Mouse (Mus musculus) hindbrain, embryonic 11.5 days (tissue): Measurements from ENCODE around the gene Babam2. TPM values are rescaled to one million over a fixed set of nuclear protein-coding genes. Genes with fewer than 3 reads are reported as not detected.

ENCODE experiments used
- ATAC-seq: fragments of 200-750 bp; cut with Nextera tagmentation; 2 replicates; pipeline ENCODE4 v1.8.0; 2017; ENCODE audit warnings: mild to moderate bottlenecking, moderate TSS enrichment, moderate library complexity; ENCODE audit not compliant: low FRiP score
- DNase-seq: peaks from one replicate; pipeline ENCODE4 v3.0.0-alpha.2; 2015; ENCODE audit warnings: low spot score
- H3K27ac ChIP-seq: fragments of 300-500 bp; sonication (generic); 2 replicates; pipeline ENCODE4 v1.5.1; 2014; ENCODE audit warnings: mild to moderate bottlenecking, low read depth, low read length
- H3K27me3 ChIP-seq: fragments of 300-500 bp; sonication (generic); 2 replicates; pipeline ENCODE4 v1.6.1; 2014; ENCODE audit warnings: mild to moderate bottlenecking, low read length, moderate library complexity, mixed read lengths; ENCODE audit not compliant: control insufficient read depth, insufficient read depth
- H3K36me3 ChIP-seq: fragments of 300-500 bp; sonication (generic); 2 replicates; pipeline ENCODE4 v1.6.1; 2014; ENCODE audit warnings: mild to moderate bottlenecking, low read length, moderate library complexity, mixed read lengths; ENCODE audit not compliant: control insufficient read depth, insufficient read depth
- H3K4me1 ChIP-seq: fragments of 300-500 bp; sonication (generic); replicated peaks from 2 replicates; pipeline ENCODE4 v1.6.1; 2014; ENCODE audit warnings: low read length, mixed read lengths; ENCODE audit not compliant: control insufficient read depth, insufficient read depth
- H3K4me2 ChIP-seq: fragments of 300-500 bp; sonication (generic); replicated peaks from 2 replicates; pipeline ENCODE4 v1.6.1; 2014; ENCODE audit warnings: mild to moderate bottlenecking, low read depth, low read length
- H3K4me3 ChIP-seq: fragments of 300-500 bp; sonication (generic); 2 replicates; pipeline ENCODE4 v1.5.1; 2014; ENCODE audit warnings: low read depth, low read length
- H3K9ac ChIP-seq: fragments of 300-500 bp; sonication (generic); 2 replicates; pipeline ENCODE4 v1.6.1; 2014; ENCODE audit warnings: low read depth, low read length
- H3K9me3 ChIP-seq: fragments of 300-500 bp; sonication (generic); 2 replicates; pipeline ENCODE4 v1.6.1; 2016; ENCODE audit warnings: low read length; ENCODE audit not compliant: control insufficient read depth
- WGBS: fragments of 180-500 bp; shearing (Covaris S2); extraction: QIAGEN DNeasy Blood & Tissue Kit; methylation state at CpG from one replicate; pipeline ENCODE4 v1.1.7; 2014; 5-methylcytosine and 5-hydroxymethylcytosine counted together
- polyA plus RNA-seq: library from polyadenylated mRNA; unstranded; fragments of >200 nt; fragmentation: Nextera tagmentation; extraction: Ambion mirVana; gene quantifications from 2 replicates; pipeline ENCODE4 v1.2.1, GENCODE M21; 2014

The Babam2 gene
- polyA plus RNA-seq, 1 experiment from 2014 or later: 36.2 TPM

DNA sequence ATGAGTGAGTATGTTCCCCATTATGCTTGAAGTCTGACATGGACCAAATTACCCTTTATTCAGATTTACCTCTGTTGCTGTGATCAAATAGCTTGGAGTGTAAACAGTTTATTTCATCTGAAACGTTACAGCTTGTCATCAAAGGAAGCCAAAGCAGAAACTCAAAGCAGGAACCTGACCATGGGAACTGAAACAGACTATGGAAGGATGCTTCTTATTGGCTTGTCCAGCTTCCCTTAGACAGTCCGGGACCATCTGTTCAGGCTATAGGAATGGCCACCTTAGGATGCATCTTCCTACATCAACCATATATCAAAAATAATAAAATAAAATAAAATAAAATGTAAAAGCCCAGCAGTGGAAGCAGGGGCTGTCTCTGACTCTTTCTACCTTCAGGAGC lies 183.0 kb downstream of the Babam2 start:
- DNase-seq (no peak), ATAC-seq (no peak)
- no peaks in the 10 kb centered on the region for H3K27me3 ChIP-seq
- no peak overlapping the region for H3K4me2 ChIP-seq
- H3K4me3 ChIP-seq: no peak overlapping the region
- no peaks in the 10 kb centered on the region for H3K4me1 ChIP-seq
- H3K9ac ChIP-seq: no peak overlapping the region
- no peaks in the 10 kb centered on the region for H3K9me3 ChIP-seq
- 87% methylated on average over 2 of the region's 2 CpGs for WGBS
- H3K27ac ChIP-seq: no peak overlapping the region
- no peaks in the 10 kb centered on the region for H3K36me3 ChIP-seq

GRCm38 (mm10) chr5:31882297-31882696 lies 184.8 kb downstream of the Babam2 start:
- H3K9me3 ChIP-seq: no peaks in the 10 kb centered on the region
- no peak for ATAC-seq

DNA sequence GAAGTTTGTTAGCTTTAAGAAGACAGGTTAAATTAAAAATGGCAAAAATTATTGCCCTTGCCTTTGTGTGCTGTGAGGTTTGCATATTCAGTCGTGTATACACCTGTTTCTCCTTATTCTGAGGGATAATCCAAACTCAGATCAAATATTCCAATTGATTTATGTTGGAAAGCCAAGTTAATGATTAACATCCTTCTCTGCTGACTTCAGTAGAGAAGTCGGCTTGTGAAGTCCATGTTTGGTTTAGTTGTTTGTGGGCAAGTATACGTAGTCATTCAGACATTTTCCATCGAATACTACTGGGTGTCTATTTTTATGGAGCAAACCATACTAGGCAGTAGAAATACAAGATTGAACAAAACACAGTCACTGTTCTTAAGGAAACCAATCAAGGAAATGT lies 187.5 kb downstream of the Babam2 start:
- H3K36me3 ChIP-seq: no peaks in the 10 kb centered on the region
- 89% methylated on average over 4 of the region's 4 CpGs for WGBS
- H3K4me2 ChIP-seq: no peak overlapping the region
- H3K9me3 ChIP-seq: no peaks in the 10 kb centered on the region
- ATAC-seq (no peak), DNase-seq (no peak)
- H3K4me1 ChIP-seq: no peaks in the 10 kb centered on the region
- no peak overlapping the region for H3K4me3 ChIP-seq
- H3K27ac ChIP-seq: no peak overlapping the region
- H3K27me3 ChIP-seq: no peaks in the 10 kb centered on the region
- no peak overlapping the region for H3K9ac ChIP-seq

More at GRCm38 (mm10) chr5:31882297-31882696, 184.8 kb downstream of the Babam2 start:
- Histone ChIP-seq H3K4me3 (no peak overlapping the region), H3K4me2 (no peak overlapping the region), H3K27ac (no peak overlapping the region), H3K27me3 (no peaks in the 10 kb centered on the region), H3K36me3 (no peaks in the 10 kb centered on the region), H3K9ac (no peak overlapping the region), H3K4me1 (no peaks in the 10 kb centered on the region)
- DNase-seq: no peak
- 94% methylated on average over 3 of the region's 3 CpGs for WGBS

DNA sequence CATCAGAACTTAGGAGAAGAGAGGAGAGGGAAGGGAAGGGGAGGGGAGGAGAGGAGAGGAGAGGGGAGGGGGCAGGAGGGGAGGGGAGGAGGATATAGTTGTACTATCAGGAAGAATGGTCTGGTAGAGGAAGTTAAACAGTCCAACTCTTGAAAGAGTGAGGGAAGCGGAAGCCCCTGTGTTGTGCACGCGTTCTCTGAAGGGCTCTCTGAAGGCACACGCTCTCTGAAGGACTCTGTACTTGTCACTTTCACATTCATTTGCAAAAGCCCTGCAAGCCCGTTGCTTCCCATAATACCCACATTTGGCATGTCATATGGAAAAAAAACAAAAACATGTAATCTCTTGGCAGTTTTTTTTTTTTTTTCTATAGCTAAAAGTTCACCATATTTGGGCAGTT lies 190.1 kb downstream of the Babam2 start:
- ATAC-seq (no peak), DNase-seq (no peak)
- no peak overlapping the region for H3K9ac ChIP-seq
- WGBS: 89% methylated on average over 5 of the region's 5 CpGs
- H3K4me2 ChIP-seq: no peak overlapping the region
- no peak overlapping the region for H3K4me3 ChIP-seq
- H3K27me3 ChIP-seq: no peaks in the 10 kb centered on the region
- no peaks in the 10 kb centered on the region for H3K4me1 ChIP-seq
- no peaks in the 10 kb centered on the region for H3K9me3 ChIP-seq
- H3K36me3 ChIP-seq: no peaks in the 10 kb centered on the region
- no peak overlapping the region for H3K27ac ChIP-seq

- H3K4me3 ChIP-seq: no peak overlapping the region
- H3K9me3 ChIP-seq: no peaks in the 10 kb centered on the region
- no peaks in the 10 kb centered on the region for H3K36me3 ChIP-seq
- ATAC-seq: no peak
- no peaks in the 10 kb centered on the region for H3K27me3 ChIP-seq
- no peak overlapping the region for H3K27ac ChIP-seq
- no peaks in the 10 kb centered on the region for H3K4me1 ChIP-seq
- no peak overlapping the region for H3K4me2 ChIP-seq
- no peak overlapping the region for H3K9ac ChIP-seq
- WGBS: 81% methylated on average over 3 of the region's 3 CpGs
- DNase-seq: no peak
These were observed 190.9 kb downstream of the Babam2 start for GRCm38 (mm10) chr5:31888341-31888740.

- DNase-seq (no peak), ATAC-seq (no peak)
- no peak overlapping the region for H3K27ac ChIP-seq
- no peaks in the 10 kb centered on the region for H3K9me3 ChIP-seq
- no peak overlapping the region for H3K4me3 ChIP-seq
- H3K36me3 ChIP-seq: no peaks in the 10 kb centered on the region
- WGBS: 90% methylated on average over 4 of the region's 4 CpGs
- H3K9ac ChIP-seq: no peak overlapping the region
- H3K4me2 ChIP-seq: no peak overlapping the region
- no peaks in the 10 kb centered on the region for H3K27me3 ChIP-seq
- H3K4me1 ChIP-seq: no peaks in the 10 kb centered on the region
These were observed 195.1 kb downstream of the Babam2 start for GRCm38 (mm10) chr5:31892631-31893030.

- Histone ChIP-seq H3K27me3 (no peaks in the 10 kb centered on the region), H3K4me2 (no peak overlapping the region), H3K4me1 (no peaks in the 10 kb centered on the region), H3K4me3 (no peak overlapping the region), H3K36me3 (no peaks in the 10 kb centered on the region), H3K27ac (no peak overlapping the region), H3K9ac (no peak overlapping the region), H3K9me3 (no peaks in the 10 kb centered on the region)
- DNase-seq (no peak), ATAC-seq (no peak)
- 90% methylated on average over 3 of the region's 3 CpGs for WGBS
These were observed 202.4 kb downstream of the Babam2 start for GRCm38 (mm10) chr5:31899901-31900300.

GRCm38 (mm10) chr5:31902144-31902543 lies 204.7 kb downstream of the Babam2 start:
- DNase-seq: no peak
- H3K27ac ChIP-seq: no peak overlapping the region
- H3K4me1 ChIP-seq: no peaks in the 10 kb centered on the region
- no peak for ATAC-seq
- no peaks in the 10 kb centered on the region for H3K27me3 ChIP-seq
- H3K9me3 ChIP-seq: no peaks in the 10 kb centered on the region
- no peak overlapping the region for H3K4me2 ChIP-seq
- H3K4me3 ChIP-seq: no peak overlapping the region
- H3K9ac ChIP-seq: no peak overlapping the region
- no peaks in the 10 kb centered on the region for H3K36me3 ChIP-seq
- WGBS: 88% methylated on average over 2 of the region's 2 CpGs

GRCm38 (mm10) chr5:31902891-31903290 lies 205.4 kb downstream of the Babam2 start:
- no peak overlapping the region for H3K4me2 ChIP-seq
- H3K27me3 ChIP-seq: no peaks in the 10 kb centered on the region
- no peak for DNase-seq
- 82% methylated on average over 5 of the region's 5 CpGs for WGBS
- no peak overlapping the region for H3K27ac ChIP-seq
- H3K9me3 ChIP-seq: no peaks in the 10 kb centered on the region
- no peak for ATAC-seq
- H3K36me3 ChIP-seq: no peaks in the 10 kb centered on the region
- no peak overlapping the region for H3K4me3 ChIP-seq
- no peak overlapping the region for H3K9ac ChIP-seq
- no peaks in the 10 kb centered on the region for H3K4me1 ChIP-seq
